16 mouse cellular contexts compared by ENCODE assay signal in the genomic region with DNA sequence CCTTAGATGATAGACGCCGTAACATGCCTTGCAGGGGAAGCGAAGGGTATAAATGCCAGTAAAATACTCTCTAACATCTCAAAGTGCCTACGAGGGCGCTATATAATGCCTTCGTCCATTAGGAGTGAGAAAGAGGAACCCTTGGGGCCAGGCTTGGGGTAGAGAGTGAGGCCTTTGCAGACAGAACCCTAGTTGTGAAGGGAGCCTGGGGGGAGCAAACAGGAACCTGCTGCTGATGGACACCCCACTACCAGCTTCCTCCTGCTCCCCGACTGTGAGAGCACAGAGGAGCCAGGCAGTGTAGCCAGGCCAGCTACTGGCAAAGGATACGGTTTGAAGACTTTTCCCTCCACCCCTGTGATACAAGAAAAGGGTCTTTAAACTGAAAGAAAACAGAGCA.
A peak's percentile ranks its signal among the peaks of the same experiment; 100 is the strongest.
DNase-seq lines count a peak whose midpoint lies in the region; ATAC-seq and TF ChIP-seq lines count a peak whose summit lies in the region.
"Had no signal": no experiment of that assay in that cellular context is flagged by ENCODE, and none has a peak within 500 bp of the region (broad histone marks: within the 10 kb centered on the region; RNA-seq: fewer than 3 reads in every experiment).

No protein-coding gene starts in this region.

- no peak for TF ChIP-seq CTCF in cerebellum, adult 2 months (IDR thresholded peaks at IDR 0.05; ENCODE audit: borderline replicate concordance, insufficient read depth, low read depth, low read length)

- WGBS in cerebellum, adult 2 months, result 87% methylated on average over 8 of the region's 8 CpGs

- no peak overlapping the region for H3K4me3 ChIP-seq in cerebellum, adult 2 months (replicated peaks; ENCODE audit: insufficient read depth, low read depth, low read length)
- H3K4me3 ChIP-seq: embryonic facial prominence, embryonic 10.5 days; embryonic facial prominence, embryonic 13.5 days; erythroblast, embryonic 14.5 days; forebrain, embryonic 12.5 days; forebrain, embryonic 15.5 days; heart, embryonic 13.5 days; hindbrain, embryonic 12.5 days; hindbrain, embryonic 15.5 days had no signal

- no peak overlapping the region for H3K27ac ChIP-seq in cerebellum, adult 2 months (ENCODE audit: insufficient read depth, low read length)
- H3K27ac ChIP-seq: embryonic facial prominence, embryonic 10.5 days; embryonic facial prominence, embryonic 13.5 days; forebrain, embryonic 12.5 days; forebrain, embryonic 15.5 days; heart, embryonic 13.5 days; hindbrain, embryonic 12.5 days; hindbrain, embryonic 15.5 days had no signal

- peaks cover 29% of the 10 kb centered on the region for H3K4me1 ChIP-seq in cerebellum, adult 2 months (ENCODE audit: control insufficient read depth, insufficient read depth, low read length)
- H3K4me1 ChIP-seq: embryonic facial prominence, embryonic 13.5 days; forebrain, embryonic 15.5 days; heart, embryonic 13.5 days; hindbrain, embryonic 12.5 days; hindbrain, embryonic 15.5 days had no signal

- ATAC-seq in hematopoietic stem cell, adult 5-6 weeks (replicated peaks in 1 of 2; ENCODE audit: insufficient read depth in 1 of 2, low FRiP score in 2 of 2, low TSS enrichment in 1 of 2, low read depth in 1 of 2, poor library complexity in 2 of 2, severe bottlenecking in 2 of 2), result peak; percentile 62 to 84
- peak; percentile 37; the same call in 1 of the 2 replicates for ATAC-seq in monocyte, adult 5-6 weeks (replicated peaks; ENCODE audit: insufficient number of reproducible peaks, low FRiP score, low TSS enrichment, poor library complexity, severe bottlenecking)

- no peak for TF ChIP-seq POLR2A in cerebellum, adult 2 months (IDR thresholded peaks at IDR 0.05; ENCODE audit: borderline replicate concordance, insufficient read depth, low read length)

- no peaks in the 10 kb centered on the region for H3K27me3 ChIP-seq in cerebellum, adult 2 months (ENCODE audit: control insufficient read depth, insufficient read depth, low read length)
- H3K27me3 ChIP-seq: embryonic facial prominence, embryonic 13.5 days; forebrain, embryonic 12.5 days; forebrain, embryonic 15.5 days; heart, embryonic 13.5 days; hindbrain, embryonic 12.5 days; hindbrain, embryonic 15.5 days had no signal

- DNase-seq in layer of hippocampus, adult 9-11 months, result peak; percentile 41
- no peak for DNase-seq in layer of hippocampus, postnatal 36 days
- no peak for DNase-seq in cerebellum, adult 2 months
- no peak for DNase-seq in ovary, postnatal 14 days (ENCODE audit: low spot score)
- DNase-seq in layer of hippocampus, postnatal 25 days (ENCODE audit: extremely low spot score in 1 of 2, low spot score in 1 of 2), result no peak
- DNase-seq: gastrocnemius, postnatal 25 days had no signal
